Mouse (Mus musculus): ENCODE results near the gene Tnp2.

DNA sequence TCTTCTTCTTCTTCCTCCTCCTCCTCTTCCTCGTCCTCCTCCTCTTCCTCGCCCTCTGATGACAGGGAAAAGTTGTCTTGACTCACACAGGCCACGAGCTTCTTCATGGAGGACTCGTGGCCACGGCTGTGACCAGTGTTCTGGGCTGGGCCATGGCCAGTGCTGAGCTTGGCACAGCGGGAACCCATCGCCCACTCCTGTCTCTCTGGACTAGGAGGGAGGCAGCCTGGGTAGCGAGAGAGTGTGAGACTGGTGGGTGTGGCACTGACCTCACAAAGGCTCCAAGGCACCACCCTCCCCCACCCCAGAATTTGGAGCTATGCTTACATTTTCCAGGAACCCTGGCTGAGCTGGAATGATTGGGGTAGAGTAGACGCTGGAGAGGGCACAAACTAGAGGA is 2.2 kb upstream of the Tnp2 start, which contains the start of gene Prm3:
- TF ChIP-seq CTCF (conservative IDR thresholded peaks at IDR 0.05; ENCODE audit: low read length), result no peak
- TF ChIP-seq POU5F1 (IDR thresholded peaks at IDR 0.05; ENCODE audit: borderline replicate concordance, low read length), result no peak
